Mouse (Mus musculus): ENCODE results near the gene Olfr801.

DNA sequence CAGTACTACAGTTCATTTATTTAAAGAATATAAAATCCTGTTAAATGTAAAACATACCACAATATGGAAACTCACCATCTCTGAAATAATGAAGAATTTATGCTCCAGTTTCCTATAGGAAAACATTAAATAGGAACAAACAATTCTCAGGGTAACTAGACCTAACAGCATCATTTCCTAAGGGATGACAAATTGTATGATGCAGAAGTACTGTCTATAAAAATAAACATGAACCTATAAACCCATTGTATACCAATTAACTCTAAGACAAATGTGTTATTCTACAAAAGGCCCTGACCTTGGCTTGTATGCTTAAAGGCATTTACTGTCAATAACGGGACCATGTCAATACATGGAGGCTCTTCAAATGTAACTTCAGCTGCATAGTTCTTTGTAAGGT, at the start of gene Olfr801:
- TF ChIP-seq CTCF (IDR thresholded peaks at IDR 0.05; ENCODE audit: extremely low read depth, insufficient read length, insufficient replicate concordance, low read depth, low read length) (no peak), POLR2A (IDR thresholded peaks at IDR 0.05; ENCODE audit: low read depth, low read length) (no peak)
